Mouse (Mus musculus) bone marrow macrophage, adult 2 months (primary cell): ENCODE measurements at regions not wholly inside any gene's neighbourhood (a gene's known extent, or its start where the extent isn't known, plus 50 kb on each side); places are given as distances from the start of the nearest gene placed in this dataset.

ENCODE experiments used
- CTCF ChIP-seq: IDR thresholded peaks from 2 replicates; pipeline ENCODE4 v1.5.1; 2012; ENCODE audit warnings: low read depth, mild to moderate bottlenecking, low read length, moderate library complexity
- POLR2A ChIP-seq: IDR thresholded peaks from 2 replicates; pipeline ENCODE4 v1.6.1; 2012; ENCODE audit warnings: mild to moderate bottlenecking, low read depth, low read length, borderline replicate concordance

GRCm38 (mm10) chr17:14522011-14522410 lies 172.0 kb downstream of the Thbs2 start:
- no peak for TF ChIP-seq CTCF
- no peak for TF ChIP-seq POLR2A
